9 mouse cellular contexts compared by ENCODE assay signal in the genomic region with DNA sequence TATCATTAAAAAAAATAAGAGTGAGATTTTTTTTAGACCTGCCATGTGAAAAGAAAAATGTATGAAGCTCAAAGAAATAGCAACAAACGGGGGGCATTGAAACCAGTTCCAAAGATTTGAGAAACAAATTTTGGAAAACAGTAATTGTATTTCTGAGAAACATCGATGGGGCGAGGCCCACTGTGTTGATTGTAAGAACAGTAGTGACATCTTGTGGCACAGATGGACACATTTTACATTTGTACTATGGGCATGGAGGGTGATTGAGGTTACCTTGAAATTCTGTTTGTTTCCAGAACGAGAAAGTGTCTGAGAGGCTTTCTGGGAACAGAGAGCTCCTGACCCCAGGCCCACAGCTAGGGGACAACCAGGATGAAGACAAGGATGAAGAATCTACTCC. TPM values are rescaled to one million over a fixed set of nuclear protein-coding genes. Genes with fewer than 3 reads are reported as not detected.
DNase-seq lines count a peak whose midpoint lies in the region; ATAC-seq lines count a peak whose summit lies in the region.
"Had no signal": no experiment of that assay in that cellular context is flagged by ENCODE, and none has a peak within 500 bp of the region (broad histone marks: within the 10 kb centered on the region; RNA-seq: fewer than 3 reads in every experiment).

No protein-coding gene starts in this region.

- no peaks in the 10 kb centered on the region for H3K4me1 ChIP-seq in kidney, embryonic 15.5 days

- H3K27ac ChIP-seq in kidney, embryonic 15.5 days: no peak overlapping the region

- H3K9ac ChIP-seq in kidney, embryonic 15.5 days: no peak overlapping the region

- H3K36me3 ChIP-seq in kidney, embryonic 15.5 days: no peaks in the 10 kb centered on the region

- no peaks in the 10 kb centered on the region for H3K9me3 ChIP-seq in kidney, embryonic 15.5 days (replicated peaks)

- WGBS in kidney, embryonic 15.5 days: 59% methylated on average over 4 of the region's 4 CpGs

- ATAC-seq in kidney, embryonic 15.5 days (replicated peaks; ENCODE audit: low FRiP score): no peak

- H3K4me3 ChIP-seq in kidney, embryonic 15.5 days (replicated peaks): no peak overlapping the region

- peak; percentile 63 for DNase-seq in embryo, embryonic 10 days (ENCODE audit: low spot score)
- DNase-seq in embryo, embryonic 9.5 days (ENCODE audit: extremely low spot score): no peak
- DNase-seq in kidney, postnatal 10 days: peak; percentile 21
- peak; percentile 55 for DNase-seq in A20 (ENCODE audit: low read depth, low spot score)
- DNase-seq in cerebellum, postnatal 36 days: peak; percentile 3 to 31
- DNase-seq in urinary bladder, postnatal 4 days (ENCODE audit: low spot score in 2 of 2): no peak
- no peak for DNase-seq in kidney, adult 11 months

- no peaks in the 10 kb centered on the region for H3K27me3 ChIP-seq in kidney, embryonic 15.5 days

- no peak overlapping the region for H3K4me2 ChIP-seq in kidney, embryonic 15.5 days

RNA-seq across cellular contexts. Expression of a gene that starts 22.7 kb away (rescaled TPM):
- polyA plus RNA-seq in kidney, embryonic 15.5 days (2015; fragmentation: Nextera tagmentation; extraction: Ambion mirVana): not detected in 2 replicates
- polyA plus RNA-seq: intestine, embryonic 14.5 days had no signal

RNA-seq across cellular contexts. Expression of a gene that starts 26.3 kb away (rescaled TPM):
- 0.53 and 0.66 TPM in 2 replicates for polyA plus RNA-seq in kidney, embryonic 15.5 days (2015; fragmentation: Nextera tagmentation; extraction: Ambion mirVana)

RNA-seq across cellular contexts. Expression of a gene that starts 56.4 kb away (rescaled TPM):
- not detected in 2 replicates for polyA plus RNA-seq in kidney, embryonic 15.5 days (2015; fragmentation: Nextera tagmentation; extraction: Ambion mirVana)
- polyA plus RNA-seq: intestine, embryonic 14.5 days had no signal

Comparison
In these comparisons a context has a peak if more than half of its experiments do, and no peak if none do; other contexts are left out.
1. DNase-seq: peak in embryo, embryonic 10 days (single experiment), kidney, postnatal 10 days (single experiment), A20 (single experiment) and cerebellum, postnatal 36 days (2 of 2); none in embryo, embryonic 9.5 days (single experiment), urinary bladder, postnatal 4 days (0 of 2) and kidney, adult 11 months (single experiment).